Mouse (Mus musculus) lung, postnatal 0 days (tissue): ENCODE measurements around the gene Tpp1. TPM values are rescaled to one million over a fixed set of nuclear protein-coding genes. Genes with fewer than 3 reads are reported as not detected.

Experiments used
- ATAC-seq: fragments of 200-750 bp; cut with Nextera tagmentation; 2 replicates; pipeline ENCODE4 v1.8.0; 2017; ENCODE audit warnings: moderate library complexity
- DNase-seq: peaks from one replicate; pipeline ENCODE4 v3.0.0-alpha.2; 2016; ENCODE audit warnings: low spot score
- H3K27ac ChIP-seq: fragments of 300-500 bp; sonication (generic); 2 replicates; pipeline ENCODE4 v1.5.1; 2014; ENCODE audit warnings: antibody characterized with exemption, mild to moderate bottlenecking, low read length, mixed read lengths
- H3K27me3 ChIP-seq: fragments of 300-500 bp; sonication (generic); replicated peaks from 2 replicates; pipeline ENCODE4 v1.6.1; 2014; ENCODE audit warnings: low read length, mixed read lengths; ENCODE audit not compliant: insufficient read depth
- H3K36me3 ChIP-seq: fragments of 300-500 bp; sonication (generic); 2 replicates; pipeline ENCODE4 v1.6.1; 2014; ENCODE audit warnings: low read length, mixed read lengths; ENCODE audit not compliant: insufficient read depth
- H3K4me1 ChIP-seq: fragments of 300-500 bp; sonication (generic); 2 replicates; pipeline ENCODE4 v1.6.1; 2014; ENCODE audit warnings: antibody characterized with exemption, low read depth, low read length, mixed read lengths; ENCODE audit not compliant: insufficient read depth
- H3K4me2 ChIP-seq: fragments of 300-500 bp; sonication (generic); replicated peaks from 2 replicates; pipeline ENCODE4 v1.6.1; 2014; ENCODE audit warnings: low read depth, mild to moderate bottlenecking, low read length, moderate library complexity, mixed read lengths
- H3K4me3 ChIP-seq: fragments of 300-500 bp; sonication (generic); 2 replicates; pipeline ENCODE4 v1.5.1; 2014; ENCODE audit warnings: low read depth, low read length
- H3K9ac ChIP-seq: fragments of 300-500 bp; sonication (generic); replicated peaks from 2 replicates; pipeline ENCODE4 v1.6.1; 2014; ENCODE audit warnings: low read depth, mild to moderate bottlenecking
- H3K9me3 ChIP-seq: fragments of 300-500 bp; sonication (generic); 2 replicates; pipeline ENCODE4 v1.6.1; 2016; ENCODE audit warnings: low read length, mixed read lengths
- CTCF ChIP-seq: IDR thresholded peaks from 2 replicates; pipeline ENCODE4 v1.5.1; 2016; ENCODE audit warnings: antibody characterized with exemption, mild to moderate bottlenecking
- EP300 ChIP-seq: IDR thresholded peaks from 2 replicates; pipeline ENCODE4 v1.6.1; 2016; ENCODE audit warnings: antibody characterized with exemption, mild to moderate bottlenecking, control low read depth
- WGBS: fragments of 180-500 bp; shearing (Covaris S2); extraction: QIAGEN DNeasy Blood & Tissue Kit; methylation state at CpG from one replicate; pipeline ENCODE4 v1.1.7; 2014; 5-methylcytosine and 5-hydroxymethylcytosine counted together
- polyA plus RNA-seq: library from polyadenylated mRNA; unstranded; fragments of >200 nt; fragmentation: Nextera tagmentation; extraction: Ambion mirVana; gene quantifications from 2 replicates; pipeline ENCODE4 v1.2.1, GENCODE M21; 2015

Tpp1 gene
- polyA plus RNA-seq, 1 experiment from 2014 or later, result 107 TPM

GRCm38 (mm10) chr7:105787285-105788140, 35.5 kb upstream of the Tpp1 start, which contains the start of gene Dchs1:
Gene Dchs1, minus strand, starts transcription at chr7:105787654.
- H3K4me3 ChIP-seq, result peak within 1 kb of the TSS; percentile 67
- H3K4me1 ChIP-seq, result 0 out of 2 replicates have a peak, but pooled peaks cover 5% of the 10 kb centered on the region
- ATAC-seq (peak; percentile 72), DNase-seq (peak; percentile 38)
- H3K36me3 ChIP-seq, result no peaks in the 10 kb centered on the region
- no peak for TF ChIP-seq EP300
- TF ChIP-seq CTCF, result no peak
- H3K27ac ChIP-seq, result peak within 1 kb of the TSS; percentile 74
- no peaks in the 10 kb centered on the region for H3K9me3 ChIP-seq
- H3K4me2 ChIP-seq, result peak within 1 kb of the TSS; percentile 76
- H3K9ac ChIP-seq, result peak within 1 kb of the TSS; percentile 59
- H3K27me3 ChIP-seq, result no peaks in the 10 kb centered on the region
- WGBS, result 2% methylated on average over 29 of the region's 97 CpGs

DNA sequence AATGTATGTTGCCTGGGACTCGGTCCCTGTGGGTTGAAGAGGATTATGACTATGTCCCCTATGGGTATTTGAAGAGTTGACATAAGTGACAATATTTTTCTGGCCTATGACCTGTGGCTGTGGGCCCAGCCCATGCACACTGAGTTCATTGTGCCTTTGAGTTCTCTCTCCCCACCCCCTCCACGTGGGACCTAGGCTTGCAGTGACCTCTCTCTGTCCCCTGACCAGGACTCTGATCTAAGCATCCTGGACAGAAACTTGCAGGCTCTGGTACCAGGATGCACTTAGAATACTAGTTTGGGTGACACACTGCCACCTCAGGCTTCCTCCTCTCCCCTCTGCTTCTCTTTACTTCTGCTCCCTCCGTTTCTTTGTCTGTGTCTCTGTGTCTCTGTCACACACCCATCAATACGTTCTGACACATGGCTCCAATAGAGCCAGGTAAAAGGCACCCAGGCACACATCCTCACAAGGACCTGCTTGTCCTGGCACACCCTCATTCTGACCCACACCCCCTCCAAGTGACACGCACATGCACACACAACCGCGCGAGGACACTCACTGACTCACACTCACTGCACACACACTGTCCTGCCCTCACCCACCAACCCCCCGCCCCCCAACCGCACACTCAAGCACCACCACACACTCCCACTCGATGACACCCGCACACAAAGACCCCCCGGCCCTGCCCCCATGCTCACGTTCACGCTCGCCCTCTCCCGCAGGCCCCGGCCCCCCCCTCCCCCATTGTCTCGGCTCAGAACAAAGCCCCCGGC, 34.7 kb upstream of the Tpp1 start:
- peak; percentile 24 for DNase-seq

DNA sequence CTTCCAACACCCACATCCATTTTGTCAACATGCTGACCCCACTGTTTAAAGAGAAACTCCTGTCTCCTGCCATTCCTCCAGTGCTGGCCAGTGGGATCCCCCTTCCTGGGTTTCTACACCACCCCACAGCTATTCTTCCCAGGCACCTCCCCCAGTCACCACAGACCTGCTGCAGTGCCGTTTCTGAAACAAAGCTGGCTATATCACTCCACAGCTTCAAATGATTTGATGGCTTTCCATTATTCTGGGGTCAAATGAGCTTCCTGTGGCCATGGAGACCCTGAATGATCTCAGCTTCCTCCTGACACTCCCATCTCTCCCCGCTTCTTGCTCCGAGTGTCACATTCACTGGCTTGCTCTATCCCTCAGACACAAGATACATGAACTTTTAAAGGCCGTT, 32.5 kb upstream of the Tpp1 start:
- H3K36me3 ChIP-seq, result no peaks in the 10 kb centered on the region
- no peaks in the 10 kb centered on the region for H3K9me3 ChIP-seq
- H3K9ac ChIP-seq, result no peak overlapping the region
- 0 out of 2 replicates have a peak overlapping the region, but pooled peaks have one; percentile 1 for H3K27ac ChIP-seq
- ATAC-seq (no peak), DNase-seq (peak; percentile 29)
- no peaks in the 10 kb centered on the region for H3K27me3 ChIP-seq
- H3K4me3 ChIP-seq, result no peak overlapping the region
- H3K4me2 ChIP-seq, result no peak overlapping the region
- H3K4me1 ChIP-seq, result 0 out of 2 replicates have a peak, but pooled peaks cover 5% of the 10 kb centered on the region
- no peak for TF ChIP-seq CTCF
- TF ChIP-seq EP300, result no peak
- 33% methylated on average over 4 of the region's 4 CpGs for WGBS

More for the DNA sequence above, 34.7 kb upstream of the Tpp1 start:
- peak; percentile 46 for ATAC-seq
- Histone ChIP-seq H3K36me3 (no peaks in the 10 kb centered on the region), H3K4me1 (0 out of 2 replicates have a peak, but pooled peaks cover 5% of the 10 kb centered on the region), H3K27me3 (no peaks in the 10 kb centered on the region), H3K4me2 (peak overlapping the region; percentile 76), H3K9ac (peak overlapping the region; percentile 59), H3K9me3 (no peaks in the 10 kb centered on the region), H3K27ac (peak overlapping the region; percentile 74), H3K4me3 (peak overlapping the region; percentile 67)
- WGBS, result 4% methylated on average over 16 of the region's 20 CpGs
- TF ChIP-seq EP300, result no peak
- no peak for TF ChIP-seq CTCF

DNA sequence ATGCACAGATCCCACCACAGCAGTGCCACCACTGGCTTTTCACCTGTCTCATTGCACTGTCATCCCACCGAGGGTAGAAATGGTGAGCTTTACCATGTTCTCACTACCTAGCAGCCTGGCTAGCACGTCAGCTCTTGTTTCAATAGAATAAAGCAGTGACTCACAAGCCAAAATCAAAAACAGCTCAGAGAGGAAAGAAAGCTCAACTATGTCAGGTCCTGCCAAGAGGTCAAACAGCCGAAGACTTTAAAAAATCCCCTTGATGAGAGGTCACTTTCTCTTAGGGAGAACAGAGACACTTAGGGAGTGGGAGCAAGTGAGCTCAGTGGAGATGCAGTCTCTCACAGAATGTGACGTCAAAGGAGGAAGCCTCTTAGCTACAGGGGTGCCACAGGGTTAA, 31.8 kb upstream of the Tpp1 start:
- no peak for ATAC-seq
- 0 out of 2 replicates have a peak, but pooled peaks cover 5% of the 10 kb centered on the region for H3K4me1 ChIP-seq

GRCm38 (mm10) chr7:105778553-105779265, 26.7 kb upstream of the Tpp1 start:
- H3K4me1 ChIP-seq, result peaks cover 10% of the 10 kb centered on the region; the same call in 1 of the 2 replicates
- ATAC-seq (peak; percentile 85), DNase-seq (peak; percentile 81)
- no peaks in the 10 kb centered on the region for H3K9me3 ChIP-seq
- TF ChIP-seq CTCF (no peak), EP300 (no peak)
- H3K27me3 ChIP-seq, result no peaks in the 10 kb centered on the region
- WGBS, result 7% methylated on average over 4 of the region's 4 CpGs
- H3K4me2 ChIP-seq, result peak overlapping the region; percentile 37
- no peak overlapping the region for H3K9ac ChIP-seq
- no peaks in the 10 kb centered on the region for H3K36me3 ChIP-seq
- peak overlapping the region; percentile 47 for H3K27ac ChIP-seq
- H3K4me3 ChIP-seq, result no peak overlapping the region

More for the DNA sequence above, 31.8 kb upstream of the Tpp1 start:
- Histone ChIP-seq H3K9ac (no peak overlapping the region), H3K9me3 (no peaks in the 10 kb centered on the region), H3K4me3 (no peak overlapping the region), H3K4me2 (no peak overlapping the region), H3K36me3 (no peaks in the 10 kb centered on the region), H3K27ac (no peak overlapping the region), H3K27me3 (no peaks in the 10 kb centered on the region)
- no peak for TF ChIP-seq EP300
- no peak for TF ChIP-seq CTCF
- 53% methylated on average over 4 of the region's 4 CpGs for WGBS
- DNase-seq, result no peak
